Mouse (Mus musculus) spleen, postnatal 4 days (tissue): ENCODE measurements around the gene Tbx3.

Source experiments
- DNase-seq, 2 experiments: peaks; one replicate each; pipeline ENCODE4 v3.0.0; 2022; ENCODE audit warnings: low spot score in 2 of 2

Tbx3 gene

DNA sequence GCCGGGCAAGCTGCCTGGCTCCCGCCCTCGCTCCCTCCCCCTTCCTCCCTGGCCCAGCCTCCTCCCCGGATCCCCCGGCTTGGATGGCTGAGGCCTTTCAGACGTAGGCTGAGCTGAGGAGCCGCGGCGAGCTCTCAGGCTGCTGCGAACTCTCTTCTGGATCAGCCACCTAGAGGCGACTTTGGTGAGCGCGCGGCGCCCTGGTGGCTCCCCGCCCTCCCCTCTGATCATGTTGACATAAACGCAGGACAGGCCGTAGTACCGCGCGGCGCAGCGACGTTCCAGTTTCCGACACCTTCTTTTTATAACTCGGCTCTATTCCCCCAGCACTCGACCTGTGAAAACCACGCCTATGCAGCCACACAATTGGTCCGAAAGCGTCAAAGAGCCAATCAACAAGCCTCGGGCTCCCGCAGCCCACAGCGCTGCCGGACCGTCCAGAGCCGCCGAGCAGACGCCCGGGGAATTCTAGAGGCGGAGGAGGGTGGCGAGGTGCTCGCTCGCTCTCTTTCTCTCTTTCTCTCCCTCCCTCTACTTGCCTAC is at the start of gene Tbx3:
Tbx3 (plus strand) TSS at position 104 of the 543 bp plus-strand sequence.
- DNase-seq, result peak; percentile 37 to 69

GRCm38 (mm10) chr5:119622076-119622475 is 48.4 kb upstream of the Tbx3 start:
- DNase-seq, result no peak

- no peak for DNase-seq
These were observed 45.9 kb upstream of the Tbx3 start for GRCm38 (mm10) chr5:119624554-119624953.

DNA sequence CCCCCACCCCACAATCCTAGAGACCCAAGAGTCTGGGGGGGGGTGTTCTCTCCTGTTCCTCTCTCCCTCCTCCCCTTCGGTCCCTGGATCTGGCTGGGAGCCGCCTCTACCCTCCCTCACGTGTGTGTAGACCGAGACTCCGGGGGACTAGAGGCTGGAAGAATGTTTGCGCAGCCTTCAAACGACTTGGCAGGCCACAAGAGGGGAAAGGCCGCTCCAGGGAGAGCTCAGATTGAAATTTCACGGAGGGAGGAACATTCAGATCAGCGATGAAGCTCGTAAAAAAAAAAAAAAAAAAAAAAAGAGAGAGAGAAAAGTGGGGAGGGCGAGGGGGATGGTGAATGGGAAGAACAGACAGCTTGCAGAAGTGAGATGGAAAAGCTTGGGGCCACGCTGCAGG is 44.9 kb upstream of the Tbx3 start:
- DNase-seq, result no peak

DNA sequence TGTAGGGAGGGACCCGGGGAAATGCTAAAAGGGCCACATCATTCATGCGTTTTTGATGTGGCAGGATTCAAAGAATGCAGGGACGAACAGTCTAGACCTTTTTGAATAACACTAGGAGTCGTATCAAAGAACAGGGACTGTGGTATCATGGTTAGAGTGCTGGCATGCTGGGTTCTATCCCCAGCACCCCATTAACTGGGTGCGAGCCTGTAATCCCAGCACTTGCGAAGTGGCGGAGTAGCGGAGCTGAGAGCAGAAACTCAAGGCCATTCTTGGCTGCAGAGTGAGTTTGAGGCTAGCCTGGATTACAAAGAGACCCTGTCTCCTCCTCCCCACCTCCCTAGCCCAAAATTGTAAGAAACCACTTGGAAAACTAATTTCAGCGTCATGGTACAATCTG is 44.3 kb upstream of the Tbx3 start:
- DNase-seq, result no peak

DNA sequence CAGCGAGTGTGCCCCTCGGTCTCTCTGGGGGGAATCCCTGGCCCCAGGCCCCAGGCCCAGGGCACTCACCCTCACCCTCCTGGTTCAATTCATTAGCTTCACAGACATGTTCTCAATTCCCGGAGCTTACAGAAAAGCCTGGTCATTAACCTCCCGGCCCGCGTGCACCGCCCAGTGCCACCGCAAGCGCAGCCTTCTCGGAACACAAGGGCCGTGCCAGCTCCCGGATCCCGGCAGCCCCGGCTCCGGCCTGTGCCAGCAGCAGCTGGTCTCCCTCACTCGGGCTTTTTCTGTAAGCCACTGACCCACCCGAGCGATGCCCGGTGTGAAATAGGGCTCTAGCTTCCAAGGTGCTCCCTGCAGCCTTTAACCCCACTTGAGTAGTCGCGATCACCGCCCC is 43.8 kb upstream of the Tbx3 start:
- no peak for DNase-seq

GRCm38 (mm10) chr5:119628100-119628499 is 42.4 kb upstream of the Tbx3 start:
- DNase-seq, result no peak

DNA sequence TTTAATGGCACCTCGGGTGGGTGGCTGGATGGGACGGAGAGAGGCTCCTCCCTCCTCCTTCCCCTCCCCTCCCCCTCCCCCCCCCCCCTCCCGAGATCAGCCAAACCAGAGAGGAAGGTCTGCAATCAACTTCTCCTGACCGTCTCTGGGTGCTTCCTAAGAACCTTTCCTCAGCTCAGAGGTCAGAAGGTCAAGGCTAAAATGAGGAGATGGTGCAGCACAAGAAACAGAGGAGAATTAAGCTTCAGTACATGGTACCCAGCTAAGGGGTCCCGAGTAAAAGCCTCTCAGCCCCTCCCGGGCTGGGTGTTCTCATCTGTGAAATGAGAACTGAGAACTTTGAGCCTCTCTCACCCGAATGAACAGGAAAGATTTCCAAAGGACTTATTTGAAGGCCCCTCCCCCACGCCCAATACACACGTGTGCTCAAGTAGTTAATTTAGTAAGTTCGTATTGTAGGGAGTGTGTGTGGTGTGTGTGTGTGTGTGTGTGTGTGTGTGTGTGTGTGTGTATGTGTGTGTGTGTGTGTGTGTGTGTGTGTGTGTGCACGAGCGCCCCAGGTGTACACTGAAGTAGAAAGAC is 41.6 kb upstream of the Tbx3 start:
- no peak for DNase-seq

DNA sequence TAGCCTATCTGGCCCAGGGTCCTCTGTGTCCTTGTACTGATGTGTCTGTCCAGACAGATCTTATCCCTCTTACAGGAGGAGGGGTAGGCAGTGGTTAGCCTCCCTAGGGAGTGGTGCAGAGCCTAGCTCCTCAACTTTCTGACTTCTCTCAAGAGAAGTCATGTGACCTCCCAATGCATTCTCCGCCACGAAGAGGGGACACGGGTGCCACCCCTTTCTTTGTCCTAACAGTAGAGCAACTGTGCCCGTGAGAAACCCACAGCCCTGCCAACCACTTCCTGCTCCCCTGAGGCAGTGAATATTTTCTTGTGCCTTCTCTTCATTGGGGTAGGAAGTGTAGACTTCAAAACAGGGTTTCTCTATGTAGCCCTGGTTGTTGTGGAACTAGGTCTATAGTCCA is 36.9 kb upstream of the Tbx3 start:
- DNase-seq, result no peak

DNA sequence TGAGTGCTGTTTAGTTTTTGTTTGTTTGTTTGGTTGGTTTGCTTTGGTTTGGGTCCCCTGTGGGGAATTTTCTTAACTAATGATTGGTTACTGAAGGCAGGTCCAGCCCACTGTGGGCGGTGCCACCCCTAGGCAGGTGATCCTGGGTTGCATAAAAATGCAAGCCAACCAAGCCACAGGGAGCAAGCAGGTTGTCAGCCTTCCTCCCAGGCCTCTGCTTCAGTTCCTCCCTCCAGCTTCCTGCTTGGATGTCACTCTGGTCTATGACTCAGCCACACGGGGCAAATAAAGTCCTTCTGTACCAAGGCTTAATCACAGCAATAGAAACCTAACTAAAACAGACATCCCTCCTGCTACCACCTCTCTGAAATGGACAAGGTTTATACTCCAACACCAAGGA is 35.6 kb upstream of the Tbx3 start:
- no peak for DNase-seq

- no peak for DNase-seq
These were observed 32.2 kb upstream of the Tbx3 start for GRCm38 (mm10) chr5:119638300-119638699.

DNA sequence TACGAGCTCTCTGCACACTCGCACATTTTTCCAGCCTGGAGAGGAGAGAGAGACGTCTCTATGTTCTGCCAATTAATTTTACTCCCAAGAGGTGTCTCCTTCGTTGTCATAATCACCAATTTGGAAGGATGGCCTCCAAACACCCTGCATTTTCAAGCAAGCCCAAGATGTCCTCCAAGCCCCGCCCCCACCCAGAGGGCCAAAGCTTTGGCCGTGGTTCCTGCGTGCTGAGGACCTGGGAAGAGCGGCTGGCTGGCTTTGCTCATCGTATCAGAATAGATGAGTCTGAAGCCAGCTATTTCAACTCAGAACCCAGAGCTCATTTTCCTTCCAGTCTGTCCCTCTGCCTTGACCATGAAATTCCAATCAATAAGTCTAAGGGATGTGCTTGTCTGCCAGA is 29.4 kb upstream of the Tbx3 start:
- no peak for DNase-seq

DNA sequence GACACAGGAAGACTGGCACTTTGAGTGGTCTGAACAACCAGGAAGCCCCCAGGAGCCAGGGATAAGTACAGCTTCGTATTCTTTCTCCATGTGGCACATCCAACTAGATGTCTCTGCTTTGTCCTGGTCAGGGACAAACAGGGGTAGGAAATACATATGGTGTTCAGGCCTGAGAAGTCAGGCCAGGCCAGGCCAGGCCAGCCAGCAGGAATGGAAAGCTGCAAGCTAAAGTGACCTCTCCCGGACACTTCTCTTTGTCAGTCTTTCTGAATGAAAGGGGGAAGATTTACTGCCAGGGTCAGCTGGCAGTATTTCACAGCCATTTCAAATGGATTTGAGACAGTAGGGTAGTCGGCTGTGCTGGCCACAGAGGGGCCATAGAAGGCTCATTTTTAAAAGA is 28.8 kb upstream of the Tbx3 start:
- DNase-seq, result no peak

DNA sequence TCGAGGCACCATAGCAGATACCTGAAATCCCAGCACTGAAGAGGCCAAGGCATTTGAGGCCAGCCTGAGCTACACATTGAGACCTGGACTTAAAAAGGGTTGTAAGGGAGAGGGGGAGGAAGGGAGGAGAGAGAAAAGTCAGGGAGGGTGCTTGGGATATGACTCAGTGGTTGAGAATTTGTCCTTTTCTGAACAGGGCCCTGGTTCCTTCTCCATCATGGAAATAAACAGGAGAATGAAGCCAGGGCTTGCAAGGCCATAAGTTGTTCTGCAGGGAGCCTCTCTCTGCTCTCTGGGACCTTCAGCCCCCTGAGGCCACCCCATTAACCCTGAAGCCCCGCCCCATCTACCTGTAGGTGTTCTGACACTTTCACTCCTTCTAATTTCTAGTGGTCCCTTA is 23.5 kb upstream of the Tbx3 start:
- no peak for DNase-seq

DNA sequence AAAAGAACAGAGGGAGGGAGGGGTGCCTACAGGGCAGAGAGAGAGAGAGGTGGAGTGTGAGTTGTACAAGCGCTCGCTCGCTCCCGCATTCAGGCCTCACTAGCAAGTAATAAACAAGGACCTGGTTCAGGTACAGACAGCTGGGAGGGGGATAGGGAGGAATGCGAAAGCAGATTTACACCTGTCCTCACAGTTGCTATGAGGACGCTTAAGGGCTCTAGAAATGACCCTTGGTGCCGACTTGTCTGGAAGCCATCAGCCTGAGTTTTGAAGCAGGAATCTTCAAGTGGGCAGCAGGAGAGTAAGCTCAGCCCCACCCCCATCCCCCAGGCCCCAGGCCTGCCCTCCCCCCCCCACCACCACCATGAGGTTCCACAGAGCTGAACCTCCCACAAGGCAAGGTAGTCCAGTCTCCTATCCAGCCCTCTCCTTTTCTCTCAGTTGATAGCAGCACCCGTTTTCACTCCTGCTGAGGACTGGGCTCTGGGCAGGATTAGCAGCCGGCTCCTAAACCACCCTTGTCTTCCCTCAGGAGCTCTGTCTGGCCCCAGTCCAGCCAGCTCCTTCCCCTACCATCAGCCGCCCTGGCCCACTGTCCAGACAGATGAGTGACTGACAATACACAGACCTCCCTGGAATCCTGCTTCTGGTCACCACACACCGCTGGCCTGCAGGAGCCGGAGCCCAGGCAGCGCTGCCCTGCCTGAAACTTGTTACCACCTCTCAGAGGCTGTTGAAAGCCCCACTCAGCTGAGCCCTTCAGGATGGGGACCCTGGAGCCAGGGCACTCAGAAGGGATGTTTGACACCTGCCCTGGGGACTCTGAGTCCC is 19.1 kb upstream of the Tbx3 start:
- no peak for DNase-seq

GRCm38 (mm10) chr5:119656354-119656753 is 14.1 kb upstream of the Tbx3 start:
- DNase-seq, result no peak

DNA sequence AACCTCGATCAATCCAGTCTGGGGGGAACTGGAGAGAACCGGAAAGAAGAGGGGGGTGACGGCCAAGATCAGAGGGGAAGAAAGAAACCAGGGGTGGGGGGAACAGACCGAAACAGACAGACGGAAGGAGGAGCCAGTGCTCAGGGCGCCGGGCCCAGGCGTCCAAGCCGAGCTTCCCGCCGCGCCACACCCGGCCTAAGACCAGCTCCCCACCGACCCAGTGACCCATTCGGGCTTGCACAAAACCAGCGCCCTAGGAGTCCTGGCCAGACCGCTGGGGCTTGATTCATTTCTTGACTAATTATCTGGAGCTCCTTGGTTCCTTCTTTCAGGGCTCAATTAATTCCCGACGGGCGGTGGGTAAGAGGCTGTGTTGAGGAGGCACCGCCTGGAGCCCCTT is 13.6 kb upstream of the Tbx3 start:
- no peak for DNase-seq

- DNase-seq, result no peak
These were observed 13.1 kb upstream of the Tbx3 start for GRCm38 (mm10) chr5:119657362-119657761.

DNA sequence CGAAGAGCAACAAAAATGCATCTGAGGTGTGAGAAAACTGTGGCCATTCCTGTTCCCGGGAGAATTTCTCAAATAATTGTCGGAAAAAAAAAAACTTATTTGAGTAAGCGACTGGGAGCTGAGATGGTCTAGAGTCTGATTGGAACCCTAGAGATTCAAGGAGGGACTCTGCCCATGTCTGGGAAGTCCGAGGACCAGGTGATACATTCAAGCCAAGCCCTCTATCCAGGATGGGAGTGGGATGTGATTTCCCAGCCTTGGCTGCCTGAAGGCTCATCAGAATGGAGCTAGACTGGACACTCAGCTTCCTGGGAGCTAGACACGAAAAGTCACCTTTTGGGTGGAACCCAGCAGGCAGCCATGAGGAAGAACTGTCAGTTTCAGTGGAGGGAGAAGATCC is 12.7 kb upstream of the Tbx3 start:
- no peak for DNase-seq

GRCm38 (mm10) chr5:119658396-119658795 is 12.1 kb upstream of the Tbx3 start:
- DNase-seq, result no peak

GRCm38 (mm10) chr5:119659041-119659440 is 11.4 kb upstream of the Tbx3 start:
- no peak for DNase-seq

GRCm38 (mm10) chr5:119660526-119661410 is 9.7 kb upstream of the Tbx3 start:
- DNase-seq, result no peak
